Mouse (Mus musculus) neutrophil, adult 5-6 weeks (primary cell): ENCODE data around the gene Serpinf2. TPM values are rescaled to one million over a fixed set of nuclear protein-coding genes. Genes with fewer than 3 reads are reported as not detected.
"Not testable (repeated sequence)": the region's sequence is repeated elsewhere in the genome, so short reads cannot be mapped to it uniquely, and the experiment has no call there.

ENCODE experiments used
- ATAC-seq: fragments of 151-379, 151-347 bp; 2 replicates; pipeline ENCODE4 v1.8.0; 2017; ENCODE audit warnings: mild to moderate bottlenecking, moderate TSS enrichment; ENCODE audit not compliant: insufficient number of reproducible peaks, poor library complexity, low FRiP score, severe bottlenecking; ENCODE audit errors: extremely low read depth
- total RNA-seq: library from RNA; stranded (forward); fragments of 200-1000 nt; gene quantifications from 2 replicates; pipeline ENCODE4 v1.2.3, GENCODE M21; 2017

Gene Serpinf2
- total RNA-seq, 1 experiment from 2014 or later: 0.47 TPM

DNA sequence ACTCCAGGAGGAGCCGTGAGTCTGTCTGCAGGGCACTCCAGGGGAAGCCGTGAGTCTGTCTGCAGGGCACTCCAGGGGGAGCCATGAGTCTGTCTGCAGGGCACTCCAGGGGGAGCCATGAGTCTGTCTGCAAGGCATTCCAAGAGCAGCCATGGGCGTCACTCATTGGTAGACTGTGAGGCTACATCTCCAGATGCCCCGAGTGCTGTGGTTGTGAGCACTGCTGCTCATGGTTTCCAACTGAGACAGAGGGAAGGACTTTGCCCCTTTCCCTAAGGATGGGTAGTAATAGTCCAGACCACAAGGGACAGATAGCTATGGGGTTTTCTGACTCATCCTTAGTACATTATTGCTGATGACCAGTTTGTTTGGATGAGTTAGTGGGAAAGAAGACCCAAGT is 33.3 kb downstream of the Serpinf2 start:
- no peak for ATAC-seq

GRCm38 (mm10) chr11:75404801-75405200 is 34.6 kb downstream of the Serpinf2 start:
- no peak for ATAC-seq

GRCm38 (mm10) chr11:75403301-75404052 is 35.9 kb downstream of the Serpinf2 start:
- no peak for ATAC-seq

GRCm38 (mm10) chr11:75402271-75402690 is 37.1 kb downstream of the Serpinf2 start:
- ATAC-seq: no peak; the same call in 1 of the 2 replicates

DNA sequence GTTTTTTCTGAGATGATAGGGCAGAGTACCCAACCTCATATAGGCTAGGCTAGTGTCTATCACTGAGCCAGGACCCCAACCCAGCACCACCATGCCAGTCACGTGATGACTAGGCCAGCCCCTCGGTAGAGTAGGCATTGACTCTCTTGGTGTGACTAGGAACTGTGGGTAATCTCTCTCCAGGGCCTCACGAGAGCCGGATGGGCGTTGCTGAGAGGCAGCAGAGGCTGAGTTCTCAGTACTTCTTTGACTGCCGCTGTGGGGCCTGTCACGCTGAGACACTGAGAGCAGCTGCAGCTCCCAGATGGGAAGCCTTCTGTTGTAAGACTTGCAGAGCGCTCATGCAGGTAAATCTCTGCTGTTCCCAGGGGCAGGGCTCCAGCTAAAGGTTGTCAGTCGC is 39.3 kb downstream of the Serpinf2 start:
- no peak for ATAC-seq

DNA sequence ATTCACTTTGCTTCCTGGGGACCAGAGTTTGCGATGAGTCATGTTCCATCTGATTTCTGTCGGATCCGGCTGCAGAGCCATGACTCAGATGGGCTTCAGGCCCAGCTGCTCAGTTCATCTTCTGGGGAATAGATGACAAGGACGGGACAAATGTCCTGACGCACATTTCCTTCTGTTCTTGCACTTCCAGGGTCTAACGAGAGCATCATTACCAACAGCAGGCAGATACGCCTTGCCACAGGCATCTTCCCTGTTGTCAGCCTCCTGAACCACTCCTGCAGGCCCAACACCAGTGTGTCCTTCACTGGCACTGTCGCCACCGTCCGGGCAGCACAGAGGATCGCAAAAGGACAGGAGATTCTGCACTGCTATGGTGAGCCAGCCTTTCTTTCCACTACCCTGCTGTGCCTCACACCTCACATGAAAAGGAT is 40.0 kb downstream of the Serpinf2 start:
- ATAC-seq: no peak

- ATAC-seq: no peak
Observed at GRCm38 (mm10) chr11:75397452-75397851, 41.9 kb downstream of the Serpinf2 start.

GRCm38 (mm10) chr11:75395611-75396010 is 43.8 kb downstream of the Serpinf2 start:
- ATAC-seq: no peak

DNA sequence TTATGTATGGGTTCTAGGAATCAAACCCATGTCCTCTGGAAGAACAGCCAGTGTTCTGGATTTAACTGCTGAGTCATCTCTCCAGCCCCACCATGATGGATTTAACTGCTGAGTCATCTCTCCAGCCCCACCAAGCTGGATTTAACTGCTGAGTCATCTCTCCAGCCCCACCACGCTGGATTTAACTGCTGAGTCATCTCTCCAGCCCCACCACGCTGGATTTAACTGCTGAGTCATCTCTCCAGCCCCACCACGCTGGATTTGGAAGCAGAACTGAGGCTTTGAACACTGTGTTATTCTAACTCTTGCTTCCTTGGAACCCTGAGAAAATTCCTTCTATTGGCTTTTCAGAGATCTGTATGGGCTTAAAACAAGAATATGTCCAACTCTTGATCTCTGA is 55.9 kb downstream of the Serpinf2 start:
- ATAC-seq: not testable (repeated sequence)

Other genes starting within 250 kb of the Serpinf2 start
- 3.4 and 6.6 TPM in 2 replicates for gene Dph1, start 248.3 kb downstream of the Serpinf2 start, total RNA-seq
- 0.47 and 0.61 TPM in 2 replicates for gene Rtn4rl1, start 245.8 kb downstream of the Serpinf2 start, total RNA-seq
- gene Rpa1, start 91.3 kb downstream of the Serpinf2 start, total RNA-seq: 77.9 and 81.3 TPM in 2 replicates
- gene Smyd4, start 91.2 kb downstream of the Serpinf2 start, total RNA-seq: 13.8 and 14.0 TPM in 2 replicates
- gene Serpinf1, start 16.9 kb downstream of the Serpinf2 start, total RNA-seq: not detected in 2 replicates
- 16.3 and 17.8 TPM in 2 replicates for gene Wdr81, start 15.1 kb upstream of the Serpinf2 start, total RNA-seq
- 3.3 and 5.6 TPM in 2 replicates for gene Tlcd2, start 22.1 kb upstream of the Serpinf2 start, total RNA-seq
- 89.3 and 91.5 TPM in 2 replicates for gene Prpf8, start 47.2 kb upstream of the Serpinf2 start, total RNA-seq
- 0.86 TPM in 1 of 2 replicates, not detected in the other for gene Rilp, start 70.5 kb upstream of the Serpinf2 start, total RNA-seq
- gene Scarf1, start 73.9 kb upstream of the Serpinf2 start, total RNA-seq: not detected in 2 replicates
- gene Slc43a2, start 92.1 kb upstream of the Serpinf2 start, total RNA-seq: 44.0 and 48.4 TPM in 2 replicates
- gene Pitpna, start 148.5 kb upstream of the Serpinf2 start, total RNA-seq: 88.9 and 113 TPM in 2 replicates
- 119 and 128 TPM in 2 replicates for gene Inpp5k, start 191.4 kb upstream of the Serpinf2 start, total RNA-seq
- 153 and 163 TPM in 2 replicates for gene Myo1c, start 210.9 kb upstream of the Serpinf2 start, total RNA-seq
- gene Crk, start 239.7 kb upstream of the Serpinf2 start, total RNA-seq: 80.4 and 102 TPM in 2 replicates